In genomic region chr11:54762735-54763134, GRCm38 (mm10) we compare ENCODE assay signal across 22 mouse cellular contexts. TPM values are rescaled to one million over a fixed set of nuclear protein-coding genes. Genes with fewer than 3 reads are reported as not detected.
DNase-seq lines count a peak whose midpoint lies in the region; ATAC-seq and TF ChIP-seq lines count a peak whose summit lies in the region.
"Had no signal": no experiment of that assay in that cellular context is flagged by ENCODE, and none has a peak within 500 bp of the region (broad histone marks: within the 10 kb centered on the region; RNA-seq: fewer than 3 reads in every experiment).

No protein-coding gene starts in this region.

- TF ChIP-seq EP300 in MEL (IDR thresholded peaks at IDR 0.05; ENCODE audit: low read depth in 1 of 2, low read length in 2 of 2): peak; percentile 34 to 39; a peak in 3 of 4 replicates

- TF ChIP-seq POLR2A in MEL (IDR thresholded peaks at IDR 0.05; ENCODE audit: control insufficient read depth in 1 of 2, insufficient read depth in 1 of 2, low read depth in 1 of 2, low read length in 2 of 2, poor library complexity in 1 of 2): no peak

- peak overlapping the region; percentile 13; the same call in 1 of the 2 replicates for H3K9ac ChIP-seq in MEL (ENCODE audit: control insufficient read depth, low read depth, low read length, poor library complexity, severe bottlenecking)
- no peak overlapping the region for H3K9ac ChIP-seq in intestine, embryonic 16.5 days (ENCODE audit: low read depth, low read length)

- no peaks in the 10 kb centered on the region for H3K9me3 ChIP-seq in MEL (replicated peaks; ENCODE audit: insufficient read depth, low read length)
- H3K9me3 ChIP-seq in intestine, embryonic 16.5 days (ENCODE audit: control insufficient read depth, low read length): no peaks in the 10 kb centered on the region
- H3K9me3 ChIP-seq: G1E had no signal

- peaks cover 0 to 37% of the 10 kb centered on the region in 2 experiments; a peak in 2 of 4 replicates for H3K36me3 ChIP-seq in MEL (ENCODE audit: control insufficient read depth in 1 of 2, insufficient read depth in 2 of 2, low read length in 2 of 2)
- no peaks in the 10 kb centered on the region for H3K36me3 ChIP-seq in intestine, embryonic 16.5 days (ENCODE audit: control insufficient read depth, insufficient read depth, low read length)

- H3K4me3 ChIP-seq in MEL (ENCODE audit: control insufficient read depth in 1 of 2, insufficient read depth in 1 of 2, low read depth in 2 of 2, low read length in 2 of 2): peak overlapping the region in 1 of 2 experiments; percentile 25; a peak in 2 of 4 replicates
- H3K4me3 ChIP-seq in layer of hippocampus, adult 2 months: no peak overlapping the region
- H3K4me3 ChIP-seq in intestine, embryonic 16.5 days (ENCODE audit: low read length): no peak overlapping the region

- no peak for TF ChIP-seq CTCF in MEL (IDR thresholded peaks at IDR 0.05 in 2 of 3, conservative IDR thresholded peaks at IDR 0.05 in 1 of 3; ENCODE audit: control insufficient read depth in 1 of 3, insufficient read depth in 1 of 3, low read depth in 2 of 3, low read length in 3 of 3, poor library complexity in 1 of 3, severe bottlenecking in 1 of 3)
- no peak for TF ChIP-seq CTCF in layer of hippocampus, adult 2 months (conservative IDR thresholded peaks at IDR 0.05)

- DNase-seq in MEL (ENCODE audit: low read depth, low spot score): peak; percentile 58
- DNase-seq in thymus, postnatal 14 days: no peak
- DNase-seq in layer of hippocampus, adult 2 months (ENCODE audit: low spot score in 2 of 2): no peak
- DNase-seq: adrenal gland, adult 2 months; adrenal gland, adult 8-10 months; adrenal gland, postnatal 10 days; adrenal gland, postnatal 14 days; adrenal gland, postnatal 25 days; adrenal gland, postnatal 36 days; B cell, adult 2 months; cerebellum, adult 11 months; cerebellum, adult 11-12 months; cerebellum, adult 18-20 months; cerebellum, adult 2 months had no signal

- peak overlapping the region; percentile 54 for H3K27ac ChIP-seq in MEL (ENCODE audit: control insufficient read depth, low read depth, low read length)
- no peak overlapping the region for H3K27ac ChIP-seq in layer of hippocampus, adult 2 months
- no peak overlapping the region for H3K27ac ChIP-seq in intestine, embryonic 16.5 days (ENCODE audit: low read length)

- H3K27me3 ChIP-seq in MEL (ENCODE audit: control insufficient read depth in 1 of 2, insufficient read depth in 2 of 2, low read length in 2 of 2): no peaks in the 10 kb centered on the region
- H3K27me3 ChIP-seq in intestine, embryonic 16.5 days (replicated peaks; ENCODE audit: control insufficient read depth, insufficient read depth, low read length): no peaks in the 10 kb centered on the region
- H3K27me3 ChIP-seq: CH12.LX, Patski had no signal

- TF ChIP-seq RAD21 in MEL (IDR thresholded peaks at IDR 0.05; ENCODE audit: low read depth, low read length): no peak

- H3K4me1 ChIP-seq in MEL (ENCODE audit: control insufficient read depth in 1 of 2, insufficient read depth in 2 of 2, low read length in 2 of 2): peaks cover 19 to 29% of the 10 kb centered on the region in 2 experiments
- peaks cover 4% of the 10 kb centered on the region for H3K4me1 ChIP-seq in intestine, embryonic 16.5 days (ENCODE audit: control insufficient read depth, insufficient read depth, low read length)

- 86% methylated on average over 5 of the region's 5 CpGs for WGBS in intestine, embryonic 16.5 days

- H3K4me2 ChIP-seq in intestine, embryonic 16.5 days (ENCODE audit: low read depth, low read length): no peak overlapping the region

- no peaks in the 10 kb centered on the region for H3K79me2 ChIP-seq in MEL (ENCODE audit: control insufficient read depth, insufficient read depth, low read length, poor library complexity)

- peak; percentile 26 for ATAC-seq in granulocyte monocyte progenitor cell, adult 5-6 weeks (replicated peaks; ENCODE audit: poor library complexity, severe bottlenecking)
- ATAC-seq in megakaryocyte progenitor cell, adult 5-6 weeks (replicated peaks; ENCODE audit: poor library complexity): 0 out of 2 replicates have a peak, but pooled peaks have one; percentile 8
- no peak for ATAC-seq in intestine, embryonic 16.5 days
- ATAC-seq: activated CD4-positive, CD25-positive, alpha-beta regulatory T cell, adult 4 months; CD4-positive, CD25-positive, alpha-beta regulatory T cell, adult 4 months; Patski had no signal

TF ChIP-seq in MEL, 35 proteins besides CTCF, POLR2A, EP300 and RAD21:
- TF ChIP-seq MAFK (IDR thresholded peaks at IDR 0.05; ENCODE audit: borderline replicate concordance, low read depth, low read length) (0 out of 2 replicates have a peak, but pooled peaks have one; percentile 58), SIN3A (IDR thresholded peaks at IDR 0.05; ENCODE audit: low read length) (peak; percentile 51; the same call in 1 of the 2 replicates), USF1 (IDR thresholded peaks at IDR 0.05; ENCODE audit: low read depth, low read length) (0 out of 2 replicates have a peak, but pooled peaks have one; percentile 3), ETS1 (IDR thresholded peaks at IDR 0.05; ENCODE audit: low read depth, low read length) (peak; percentile 25; the same call in 1 of the 2 replicates), ELF1 (IDR thresholded peaks at IDR 0.05; ENCODE audit: low read depth, low read length) (no peak), ZMIZ1 (IDR thresholded peaks at IDR 0.05; ENCODE audit: low read depth, low read length) (no peak), MYC (IDR thresholded peaks at IDR 0.05; ENCODE audit: low read depth, low read length) (0 out of 2 replicates have a peak, but pooled peaks have one; percentile 40), KAT2A (conservative IDR thresholded peaks at IDR 0.05; ENCODE audit: low read depth, low read length) (0 out of 2 replicates have a peak, but pooled peaks have one; percentile 26), ZC3H11A (IDR thresholded peaks at IDR 0.05; ENCODE audit: low read depth, low read length) (0 out of 2 replicates have a peak, but pooled peaks have one; percentile 0), RCOR1 (IDR thresholded peaks at IDR 0.05; ENCODE audit: low read depth, low read length) (peak; percentile 48; the same call in 1 of the 2 replicates), MAX (IDR thresholded peaks at IDR 0.05; ENCODE audit: low read length) (peak; percentile 68), MXI1 (IDR thresholded peaks at IDR 0.05; ENCODE audit: low read depth, low read length) (0 out of 2 replicates have a peak, but pooled peaks have one; percentile 40), NELFE (IDR thresholded peaks at IDR 0.05; ENCODE audit: low read depth, low read length) (no peak), CHD2 (IDR thresholded peaks at IDR 0.05; ENCODE audit: low read length) (no peak)

RNA-seq across cellular contexts. Expression of gene Cdc42se2, which starts 24.7 kb away (rescaled TPM):
- 31.4 and 33.4 TPM in 2 replicates for total RNA-seq in MEL (2012; rRNA removed)
- polyA plus RNA-seq in MEL (2012; ENCODE audit: insufficient read depth in 1 of 2, insufficient read length in 2 of 2, low read depth in 1 of 2, low replicate concordance in 2 of 2, missing spikeins in 1 of 2): 10 to 100 TPM; 30.1 to 47.4 TPM
- total RNA-seq in granulocyte monocyte progenitor cell, adult 5-6 weeks (2014; fragmentation: Nextera tagmentation): 41.6 and 47.5 TPM in 2 replicates
- 48.0 and 48.6 TPM in 2 replicates for total RNA-seq in granulocyte monocyte progenitor cell, adult 5-6 weeks (2017)
- total RNA-seq in megakaryocyte progenitor cell, adult 5-6 weeks (2015): 39.1 and 41.1 TPM in 2 replicates
- 51.9 and 52.0 TPM in 2 replicates for total RNA-seq in megakaryocyte progenitor cell, adult 5-6 weeks (2017)
- total RNA-seq in layer of hippocampus, adult 2 months (2021): 100 to 1,000 TPM; 134 TPM
- polyA plus RNA-seq in intestine, embryonic 16.5 days (2015; fragmentation: Nextera tagmentation; extraction: Ambion mirVana): 70.0 and 72.9 TPM in 2 replicates
